Mouse (Mus musculus) liver, adult 2 months (tissue): ENCODE data around the gene Olfr45.

Source experiments
- CTCF ChIP-seq: fragments of 200-500 bp; IDR thresholded peaks from 2 replicates; pipeline ENCODE4 v1.5.1; 2011; ENCODE audit warnings: low read depth, low read length, control low read depth
- POLR2A ChIP-seq: fragments of 200-500 bp; IDR thresholded peaks from 2 replicates; pipeline ENCODE4 v1.6.1; 2011; ENCODE audit warnings: low read length, control low read depth; ENCODE audit not compliant: insufficient read depth; ENCODE audit errors: extremely low read depth

DNA sequence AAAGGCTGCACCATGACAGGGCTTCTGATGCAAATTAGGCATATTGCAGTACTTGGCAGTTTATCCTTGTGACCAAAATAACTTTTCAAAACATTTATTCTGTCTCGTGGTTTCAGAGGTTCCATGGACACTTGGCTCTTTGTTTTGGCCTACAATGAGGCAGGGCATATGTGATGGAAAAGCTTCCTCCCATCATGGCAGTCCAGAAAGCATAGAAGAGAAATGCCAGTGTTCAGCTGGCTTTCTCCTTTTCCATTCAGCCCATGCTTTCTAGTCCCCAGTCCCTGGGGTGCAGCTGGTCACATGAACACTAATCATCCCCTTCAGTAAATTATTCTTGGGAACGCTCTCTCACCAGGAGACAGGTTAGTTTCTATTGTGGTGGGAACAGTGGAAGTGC lies 24.6 kb downstream of the Olfr45 start:
- TF ChIP-seq CTCF (no peak), POLR2A (no peak)
